Mouse (Mus musculus) brain, adult 2 months (tissue): ENCODE data around the gene Prune1.

Source experiments
- DNase-seq: peaks from one replicate; pipeline ENCODE4 v3.0.0; 2011; ENCODE audit warnings: low read depth, low spot score

Prune1 gene

DNA sequence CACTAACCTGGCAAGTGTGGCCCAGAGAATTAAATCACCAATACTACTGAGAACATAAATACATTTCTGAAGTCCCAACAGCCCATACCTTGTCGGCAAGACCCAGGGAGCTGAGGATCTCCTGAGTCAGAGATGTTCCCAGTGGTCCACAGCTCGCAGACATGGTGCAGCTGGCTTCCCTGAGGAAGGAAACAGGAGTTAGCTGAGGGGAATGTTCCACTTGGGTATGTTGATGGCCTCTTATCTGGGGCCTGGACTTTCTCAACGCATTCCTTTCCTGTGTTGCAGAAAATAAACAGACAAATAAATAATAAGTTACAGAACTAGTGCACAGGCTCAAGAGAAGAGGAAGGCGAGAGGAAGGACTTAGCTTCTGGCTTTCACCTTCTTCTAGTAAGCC lies 24.4 kb upstream of the Prune1 start:
- no peak for DNase-seq

DNA sequence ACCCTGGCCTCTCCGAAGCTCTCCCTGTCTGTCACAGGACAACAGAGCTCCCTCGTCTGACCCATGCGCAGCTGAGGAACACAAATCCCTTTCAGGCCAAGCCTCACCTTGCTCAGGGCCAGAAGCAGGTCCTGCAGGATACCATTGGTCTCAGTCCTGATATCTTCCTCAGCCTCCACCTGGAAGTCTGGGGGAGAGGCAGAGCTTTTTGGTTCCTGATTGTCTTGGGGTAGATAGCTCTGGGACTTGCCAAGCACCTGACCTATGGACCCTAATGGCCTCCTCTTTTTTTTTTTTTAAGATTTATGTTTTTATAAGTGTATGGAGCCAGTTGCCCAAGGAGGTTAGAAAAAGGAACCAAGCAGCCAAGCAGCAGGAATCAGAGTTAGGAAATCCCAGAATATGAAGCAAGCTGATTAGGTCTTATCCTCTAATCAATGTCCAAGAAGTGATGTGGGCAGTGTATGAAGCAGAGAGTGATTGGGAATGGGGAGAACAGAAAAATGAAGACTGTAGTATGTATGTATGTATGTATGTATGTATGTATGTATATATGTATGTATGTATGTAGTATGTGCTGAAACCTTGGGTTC lies 19.4 kb upstream of the Prune1 start:
- DNase-seq = no peak

DNA sequence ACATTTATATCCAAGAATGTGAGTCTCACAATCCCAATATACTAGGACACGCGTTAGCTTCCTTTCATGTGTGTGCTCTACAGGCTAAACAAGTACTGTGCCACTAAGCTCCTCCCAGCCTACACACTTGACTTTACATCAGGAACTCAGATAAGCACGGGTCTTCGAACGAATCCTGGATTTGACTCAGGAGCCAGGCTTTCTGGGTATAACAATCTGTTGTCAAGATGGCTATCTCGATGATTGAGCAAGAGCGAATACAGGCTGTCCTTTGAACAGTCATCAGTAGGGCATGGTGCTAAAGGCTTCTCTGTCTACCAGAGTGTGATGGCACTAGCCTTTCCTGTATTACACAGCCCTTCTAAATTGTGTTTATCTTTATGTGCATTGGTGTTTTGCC lies 16.1 kb upstream of the Prune1 start:
- DNase-seq = no peak

DNA sequence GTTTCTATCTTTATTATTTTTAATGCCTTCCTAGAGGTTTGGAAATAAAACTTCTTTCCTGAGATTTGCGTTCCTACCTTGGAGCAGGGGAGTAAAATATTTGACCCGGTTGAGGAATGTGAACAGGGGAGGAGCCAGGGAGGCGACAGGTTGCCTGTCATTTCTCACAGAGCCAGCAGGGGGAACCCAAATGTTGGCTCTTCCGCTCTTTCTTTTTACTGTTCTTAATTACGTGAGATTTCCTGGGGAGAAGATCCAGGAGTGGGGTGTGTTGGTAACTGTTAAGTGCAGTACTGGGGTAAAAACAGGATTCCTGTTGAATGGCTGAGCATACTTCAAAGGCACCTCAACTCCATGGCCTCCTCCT lies 14.2 kb upstream of the Prune1 start:
- DNase-seq = peak; percentile 66

DNA sequence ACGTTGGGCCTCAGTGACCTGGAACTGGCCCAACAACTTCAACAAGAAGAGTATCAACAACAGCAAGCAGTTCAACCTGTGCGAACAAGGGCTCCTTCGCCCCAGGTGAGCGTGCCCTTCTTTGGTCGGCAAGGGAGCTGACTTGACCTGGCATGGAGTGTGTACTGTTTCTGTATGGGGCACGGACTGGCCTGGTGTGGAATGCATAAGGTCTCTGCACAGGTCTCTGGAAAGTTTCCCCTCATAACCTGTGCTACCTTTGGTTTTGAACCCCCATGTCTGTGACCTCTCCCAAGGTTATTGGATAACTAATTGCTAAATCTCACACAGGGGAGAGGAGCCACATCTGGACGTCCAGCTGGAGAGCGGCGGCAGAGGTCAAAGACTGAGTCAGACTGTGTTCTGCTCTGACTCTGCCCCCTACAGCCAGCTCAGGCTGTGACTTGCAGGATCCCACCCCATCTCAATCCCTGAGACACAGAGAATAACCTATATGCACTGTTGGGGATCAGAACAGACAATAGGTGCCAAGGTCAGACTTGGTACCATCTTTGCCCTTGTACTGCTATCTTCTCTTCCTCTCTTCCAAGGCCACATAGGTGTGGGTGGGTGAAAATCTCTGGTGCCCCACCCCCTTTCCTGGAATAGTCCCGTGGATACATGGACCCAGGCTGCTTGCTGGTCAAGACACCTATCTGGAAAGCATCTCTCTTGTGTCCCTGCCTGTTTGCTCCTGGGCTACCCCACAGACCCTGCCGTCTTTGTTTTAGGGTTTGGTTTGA lies 13.6 kb upstream of the Prune1 start:
- DNase-seq = no peak

DNA sequence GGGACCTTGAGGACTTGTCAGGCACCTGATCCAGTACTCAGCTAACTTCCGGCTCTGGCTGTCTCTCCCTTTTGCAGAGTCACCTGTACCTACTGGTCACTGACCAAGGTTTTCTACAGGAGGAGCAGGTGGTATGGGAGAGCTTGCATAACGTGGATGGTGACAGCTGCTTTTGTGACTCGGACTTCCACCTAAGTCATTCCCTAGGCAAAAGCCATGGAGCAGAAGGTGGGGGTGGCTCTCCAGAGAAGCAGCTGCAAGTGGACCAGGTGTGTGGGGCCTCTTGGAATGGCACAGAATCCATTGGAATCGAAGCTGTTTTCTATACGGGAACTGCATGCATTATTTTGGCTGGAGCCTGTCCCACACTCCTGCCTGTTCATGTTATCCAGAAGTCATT lies 12.8 kb upstream of the Prune1 start:
- no peak for DNase-seq

DNA sequence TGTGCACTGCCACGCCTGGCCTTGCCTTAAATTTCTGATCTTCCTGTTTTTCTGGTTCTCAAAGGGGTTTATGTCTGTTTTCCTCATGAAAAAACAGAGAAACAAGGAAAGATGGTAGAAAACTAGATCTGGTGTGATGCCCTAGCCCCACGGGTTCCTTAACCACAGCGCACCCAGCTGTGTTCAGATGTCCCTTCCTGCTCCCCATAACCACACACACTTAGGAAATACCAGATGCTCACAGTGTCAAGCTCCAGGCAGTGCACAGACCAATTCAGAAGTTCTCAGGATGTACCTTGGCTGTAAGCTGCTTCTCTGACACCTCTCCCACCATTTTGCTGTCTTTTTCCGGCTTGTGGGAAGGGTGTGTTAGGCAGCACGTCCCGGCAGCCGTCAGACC lies 12.4 kb upstream of the Prune1 start:
- DNase-seq = no peak

DNA sequence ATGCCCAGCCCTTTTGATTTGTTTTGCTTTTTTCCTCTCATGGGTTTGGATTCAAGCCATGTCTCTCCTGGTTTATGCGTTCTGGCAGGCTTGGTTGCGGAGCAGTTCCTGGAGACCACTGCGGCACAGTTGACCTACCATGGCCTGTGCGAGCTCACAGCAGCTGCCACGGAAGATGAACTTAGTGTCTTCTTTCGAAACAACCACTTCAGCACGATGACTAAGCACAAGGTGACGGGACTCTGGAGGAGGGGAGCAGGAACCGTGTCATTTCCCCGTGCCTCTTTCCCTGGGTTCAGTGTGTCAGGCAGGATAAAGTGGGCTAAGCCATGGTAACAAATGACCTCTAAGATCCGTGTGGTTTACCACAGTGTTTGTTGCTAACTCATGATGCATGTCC lies 11.7 kb upstream of the Prune1 start:
- peak; percentile 27 for DNase-seq

DNA sequence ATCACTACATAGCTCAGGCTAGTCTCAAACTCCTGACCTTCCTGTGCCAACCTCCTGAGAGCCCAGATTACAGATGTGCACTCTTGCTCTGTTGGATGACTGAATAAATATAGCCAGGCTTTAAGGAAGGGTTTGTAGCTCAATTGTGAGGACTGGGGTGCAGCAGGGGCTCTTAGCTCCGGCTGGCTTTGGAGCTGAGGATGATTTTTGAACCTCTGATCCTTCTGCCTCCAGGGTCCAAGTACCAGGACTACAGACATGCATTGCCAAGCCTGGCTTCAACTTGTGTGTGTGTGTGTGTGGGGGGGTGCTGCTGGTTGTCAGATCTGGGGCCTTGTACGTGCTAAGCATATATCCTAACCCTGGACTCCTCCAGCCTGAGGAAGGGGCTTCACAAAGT lies 11.0 kb upstream of the Prune1 start:
- no peak for DNase-seq

DNA sequence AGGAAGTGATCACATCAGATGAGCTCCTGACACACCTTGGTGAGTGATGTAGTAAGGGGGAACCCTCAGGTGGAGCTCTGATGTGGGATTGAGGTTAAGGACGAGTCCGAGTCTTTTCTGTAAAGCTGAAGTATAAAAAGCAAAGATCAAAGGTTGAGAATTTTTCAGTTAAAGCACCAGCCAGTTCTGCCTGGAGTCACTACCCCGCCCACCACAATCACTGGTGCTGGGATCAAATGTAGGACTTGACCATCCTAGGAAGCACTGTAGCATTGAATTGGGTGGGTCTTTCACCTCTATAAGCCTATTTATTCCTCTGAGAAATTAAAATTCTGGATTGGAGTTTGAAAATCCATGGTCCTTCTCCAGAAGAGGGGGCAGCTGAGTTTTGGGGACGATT lies 9.2 kb upstream of the Prune1 start:
- DNase-seq = no peak

DNA sequence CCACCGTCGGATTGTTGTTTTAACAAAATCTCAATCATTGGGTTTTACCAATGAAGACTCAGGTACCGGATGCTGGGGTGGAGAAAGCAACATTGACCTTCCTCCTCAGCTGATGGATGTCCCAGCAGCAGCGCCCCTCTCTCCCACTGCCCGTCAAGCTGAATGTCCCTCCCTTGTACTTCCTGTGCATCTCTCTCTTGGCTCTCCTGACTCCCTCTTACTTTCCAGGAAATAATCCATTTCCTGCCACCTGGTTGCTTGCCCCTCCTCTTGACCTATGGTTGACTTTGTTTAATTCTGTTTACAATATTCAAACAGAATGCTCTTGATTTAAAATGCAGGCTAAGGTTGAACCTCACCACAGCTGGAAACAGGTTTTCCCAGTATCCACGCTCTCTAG lies 8.3 kb upstream of the Prune1 start:
- DNase-seq = no peak

DNA sequence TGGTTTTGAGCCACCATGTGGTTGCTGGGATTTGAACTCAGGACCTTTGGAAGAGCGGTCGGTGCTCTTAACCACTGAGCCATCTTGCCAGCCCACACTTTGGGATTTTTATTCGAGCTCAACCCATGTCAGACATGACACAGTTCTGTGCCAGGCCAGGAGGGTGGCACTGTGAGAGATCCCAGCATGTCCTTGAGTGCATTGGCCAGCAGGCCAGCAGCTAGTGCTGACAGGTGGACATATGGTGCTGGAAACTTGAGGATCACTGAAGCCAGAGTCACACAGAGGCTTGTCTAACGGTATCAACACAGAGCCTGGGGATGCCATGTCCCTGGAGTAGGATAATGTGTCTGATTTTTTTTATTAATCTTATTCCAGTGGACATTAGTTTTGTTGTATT lies 7.5 kb upstream of the Prune1 start:
- peak; percentile 93 for DNase-seq

DNA sequence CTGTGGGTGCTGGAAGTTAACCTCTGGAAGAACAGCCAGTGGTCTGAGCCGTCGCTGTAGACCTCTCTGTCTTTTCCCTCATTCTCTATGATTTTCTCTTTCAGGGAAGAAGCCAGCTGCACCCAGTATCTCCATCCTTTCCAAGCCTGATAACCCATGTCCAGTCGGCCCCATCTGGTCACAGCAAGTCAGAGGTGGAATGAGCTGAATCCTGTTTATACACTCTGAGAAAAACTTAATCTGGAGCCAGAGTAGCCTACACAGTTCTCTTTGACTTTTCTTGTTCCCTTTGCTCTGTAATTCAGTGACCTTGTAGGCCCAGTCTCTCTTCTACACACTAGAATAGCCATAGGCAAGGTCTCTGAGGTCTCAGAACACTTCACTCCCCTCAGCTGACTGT lies 5.7 kb upstream of the Prune1 start:
- DNase-seq = no peak

DNA sequence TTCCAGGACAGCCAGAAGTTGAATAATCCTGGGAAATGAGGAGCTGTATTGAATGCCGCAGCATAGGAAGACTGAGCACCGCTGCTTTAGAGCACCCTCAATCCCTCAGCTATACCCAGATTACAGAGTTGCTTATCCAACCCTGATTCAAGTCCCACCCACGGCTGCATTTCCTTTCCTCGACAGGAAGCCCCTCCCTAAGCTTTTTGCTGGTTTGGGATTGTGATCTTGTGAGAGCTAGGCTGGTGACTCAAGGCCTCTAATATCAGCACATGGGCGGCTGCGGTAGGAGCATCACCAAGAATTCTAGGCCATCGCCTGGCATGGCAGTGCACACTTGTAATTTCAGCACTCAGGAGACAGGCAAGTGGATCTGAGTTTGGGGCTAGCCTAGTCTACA lies 4.6 kb upstream of the Prune1 start:
- DNase-seq = peak; percentile 36

DNA sequence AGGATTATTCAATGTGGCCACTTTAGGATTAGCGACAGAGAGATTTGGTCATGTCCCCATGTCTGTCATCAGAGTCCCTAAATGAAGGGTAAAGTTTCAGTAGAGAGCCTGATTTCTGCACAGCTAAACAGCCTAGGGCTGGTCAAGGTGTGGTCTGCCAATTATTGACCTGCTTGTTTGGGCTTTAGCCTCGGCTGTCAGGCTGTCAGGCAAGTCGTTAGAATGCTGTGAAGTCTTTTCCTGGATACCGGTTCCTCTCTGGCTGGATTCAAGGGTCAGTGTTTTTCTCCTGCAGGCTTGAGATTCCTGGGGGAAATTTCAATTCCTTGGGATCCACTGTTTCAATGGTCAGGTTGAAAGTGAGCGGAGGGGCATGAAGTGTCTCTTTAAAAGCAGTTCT lies 4.1 kb upstream of the Prune1 start:
- no peak for DNase-seq

DNA sequence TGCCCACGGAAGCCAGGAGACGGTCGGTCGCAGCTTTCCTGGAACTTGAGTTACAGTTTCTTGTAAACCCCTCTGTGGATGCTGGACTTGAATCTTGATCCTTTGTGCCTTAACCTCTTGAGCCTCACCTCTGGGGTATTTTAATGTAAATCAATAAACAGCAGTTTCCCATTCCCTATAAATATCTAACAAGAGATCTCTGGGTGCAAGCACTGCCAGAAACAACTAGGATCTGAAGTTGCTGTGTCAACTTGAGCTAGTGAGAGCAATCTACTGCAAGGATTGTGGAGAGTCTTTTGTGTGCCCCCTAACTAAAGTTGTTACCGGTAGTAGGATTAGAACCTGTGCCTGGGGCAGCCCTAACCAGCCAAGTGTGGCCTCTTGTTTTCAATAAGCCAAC lies 3.5 kb upstream of the Prune1 start:
- no peak for DNase-seq

DNA sequence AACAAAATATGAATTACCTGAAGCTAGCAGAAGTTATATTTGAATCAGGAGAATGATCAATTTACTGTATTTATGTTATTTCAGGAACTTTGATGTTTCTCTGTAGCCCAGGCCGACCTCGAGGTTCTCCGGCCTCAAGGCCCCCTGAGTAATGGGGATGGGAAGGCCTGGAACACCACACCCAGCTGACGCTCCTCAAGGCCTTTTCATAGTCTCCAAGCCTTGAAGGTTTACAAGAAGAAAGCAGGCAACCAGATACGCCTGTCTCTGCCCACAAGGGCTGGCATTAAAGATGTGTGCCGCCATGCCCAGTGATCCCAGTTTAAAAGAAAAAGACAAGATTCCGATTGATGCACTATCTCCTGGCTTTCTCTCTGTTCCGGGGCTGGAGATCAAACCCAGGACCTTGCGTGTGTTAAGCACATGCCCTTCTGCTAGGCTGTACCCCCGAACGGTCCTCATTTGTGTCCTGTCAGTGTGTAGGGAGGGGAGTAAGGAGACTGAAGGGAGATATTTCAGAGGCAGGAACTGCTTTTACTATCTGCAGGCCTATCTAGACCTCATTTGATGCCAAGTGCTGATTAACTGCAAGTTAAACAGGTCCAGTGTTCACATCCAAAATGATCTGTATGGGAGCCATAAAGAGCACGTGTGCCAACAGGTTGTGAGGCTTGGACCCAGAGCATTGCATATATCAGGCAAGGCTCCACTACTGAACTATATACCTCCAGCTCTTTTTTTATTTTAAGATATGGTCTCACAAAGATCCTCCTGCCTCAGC lies 2.8 kb upstream of the Prune1 start:
- DNase-seq = peak; percentile 26

DNA sequence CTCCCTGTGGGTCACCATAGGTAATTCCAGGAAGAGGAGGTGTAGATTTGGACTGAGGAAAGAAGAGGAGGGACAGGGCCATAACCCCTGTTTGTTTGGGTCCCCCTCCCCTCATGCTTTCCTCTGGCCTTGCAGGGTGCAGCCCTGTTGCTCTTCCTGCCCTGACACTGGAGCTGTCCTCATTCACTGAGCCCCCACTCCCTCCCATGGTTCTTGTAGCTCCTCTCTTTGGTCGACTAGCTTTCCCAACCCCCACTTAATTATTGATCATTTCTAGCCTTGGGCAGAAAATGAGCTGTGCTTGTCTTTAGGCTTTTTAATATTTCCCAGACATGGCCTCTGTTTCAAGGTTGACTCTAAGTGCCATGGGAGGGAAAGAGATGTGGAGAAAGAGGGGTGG lies 2.2 kb upstream of the Prune1 start:
- DNase-seq = peak; percentile 19

DNA sequence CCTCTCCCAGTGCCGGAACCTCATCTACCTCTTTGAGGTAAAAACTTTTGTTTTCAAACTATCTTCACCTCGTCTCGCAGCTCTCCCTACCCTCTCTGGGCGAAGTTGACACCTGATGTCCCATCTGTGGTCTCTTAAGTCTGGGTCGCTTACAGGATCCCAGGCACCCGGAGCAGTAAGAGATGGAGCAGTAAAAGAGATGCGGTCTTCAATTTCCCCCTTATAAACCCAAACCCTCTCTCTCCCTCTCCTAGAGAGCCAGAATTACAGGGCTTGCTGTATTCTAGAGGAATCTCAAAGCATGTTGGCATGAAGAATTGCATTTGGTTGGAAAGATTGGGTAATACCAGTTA lies 1.7 kb upstream of the Prune1 start:
- DNase-seq = no peak

DNA sequence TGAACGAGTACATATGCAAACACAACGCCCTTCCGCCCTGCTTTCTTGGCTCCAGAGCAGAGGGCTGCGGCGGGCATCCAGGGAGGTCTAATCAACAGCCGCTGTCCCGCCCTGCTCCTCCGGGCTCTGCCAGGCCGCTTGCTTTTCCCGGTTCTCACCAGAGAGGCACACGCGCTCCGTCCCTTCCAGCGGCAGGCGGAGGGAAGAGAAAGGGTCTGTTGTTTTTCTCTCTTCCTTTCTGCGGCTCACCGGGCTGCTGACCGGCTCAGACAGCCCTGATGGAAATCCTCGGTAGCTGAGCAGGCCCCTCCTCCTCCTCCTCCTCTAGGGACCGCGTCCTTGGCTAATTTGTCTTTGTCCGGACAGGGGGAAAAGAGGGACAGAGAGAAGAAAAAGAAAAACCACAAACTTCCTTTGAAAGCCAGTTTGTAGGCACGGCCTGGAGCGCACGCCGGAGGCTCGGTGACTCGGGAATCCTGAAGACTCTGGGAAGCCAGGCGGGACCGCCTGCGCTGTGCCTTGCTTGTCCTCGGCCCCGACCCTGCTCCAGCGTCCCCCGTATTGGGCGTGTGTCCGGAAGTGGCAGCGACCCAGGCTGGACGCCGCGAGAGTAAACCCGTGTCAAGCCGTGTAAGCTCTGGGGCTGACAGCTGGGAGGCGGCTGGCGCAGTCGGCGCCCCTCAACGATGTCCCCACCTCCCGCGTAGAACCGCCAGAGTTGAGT lies 1.2 kb upstream of the Prune1 start:
- peak; percentile 93 for DNase-seq

DNA sequence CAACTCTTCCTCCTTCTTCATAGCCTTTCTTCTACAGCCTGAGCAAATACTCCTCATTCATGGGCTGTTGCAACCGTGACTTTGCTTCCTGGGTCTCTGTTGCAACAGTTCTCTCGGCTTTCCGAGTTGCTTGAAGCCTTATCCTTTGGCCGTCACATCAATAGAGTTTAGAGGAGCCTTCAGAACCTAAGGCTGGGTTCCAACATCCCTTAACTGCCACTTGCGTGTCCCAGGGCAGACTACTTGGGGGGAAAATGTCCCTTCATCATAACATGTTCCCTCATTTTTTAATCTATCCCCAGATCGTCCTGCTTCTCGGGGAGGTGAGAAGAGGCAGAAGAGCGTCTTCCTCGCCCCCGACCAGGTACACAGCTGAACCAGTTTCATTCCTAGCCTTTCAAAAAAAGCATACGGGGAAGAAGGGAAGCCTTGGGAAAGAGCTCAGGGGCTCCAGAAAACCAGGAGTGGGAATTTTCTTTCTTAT lies 547 bp upstream of the Prune1 start:
- DNase-seq = peak; percentile 56

DNA sequence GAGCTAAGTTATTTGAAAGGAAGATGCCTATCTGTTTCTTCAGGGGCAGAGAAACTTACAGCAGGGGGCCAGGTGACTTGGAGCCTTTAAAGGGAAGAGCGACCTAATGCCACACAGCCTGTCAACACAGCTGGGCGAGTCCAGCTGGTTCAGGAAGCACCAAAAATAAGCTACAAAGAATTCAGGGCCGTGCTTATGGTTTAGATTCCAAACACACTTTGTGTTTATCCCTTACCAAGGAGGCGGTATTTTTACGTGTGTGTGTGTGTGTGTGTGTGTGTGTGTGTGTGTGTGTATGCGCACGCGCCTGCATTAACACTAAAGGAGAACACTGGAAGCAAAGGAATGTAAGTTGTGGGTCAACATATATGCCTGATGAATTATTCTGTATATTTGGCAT lies 1.1 kb downstream of the Prune1 start:
- peak; percentile 56 for DNase-seq
